Mouse (Mus musculus): Measurements from ENCODE around the gene Tldc1. TPM values are rescaled to one million over a fixed set of nuclear protein-coding genes. Genes with fewer than 3 reads are reported as not detected.

Tldc1 gene
- polyA plus RNA-seq, 1 experiment from 2014 or later = 12.5 TPM

Other genes starting within 250 kb of the Tldc1 start
- gene Mbtps1, start 219.7 kb downstream of the Tldc1 start, polyA plus RNA-seq (2015; fragmentation: Nextera tagmentation; extraction: Ambion mirVana) = 68.5 and 72.4 TPM in 2 replicates
- 40.9 and 51.1 TPM in 2 replicates for gene Hsdl1, start 203.2 kb downstream of the Tldc1 start, polyA plus RNA-seq (2015; fragmentation: Nextera tagmentation; extraction: Ambion mirVana)
- 0.50 and 0.71 TPM in 2 replicates for gene Dnaaf1, start 203.2 kb downstream of the Tldc1 start, polyA plus RNA-seq (2015; fragmentation: Nextera tagmentation; extraction: Ambion mirVana)
- 8.5 and 9.4 TPM in 2 replicates for gene Taf1c, start 173.2 kb downstream of the Tldc1 start, polyA plus RNA-seq (2015; fragmentation: Nextera tagmentation; extraction: Ambion mirVana)
- gene Adad2, start 165.7 kb downstream of the Tldc1 start, polyA plus RNA-seq (2015; fragmentation: Nextera tagmentation; extraction: Ambion mirVana) = 0.07 TPM in 1 of 2 replicates, not detected in the other
- gene Kcng4, start 142.7 kb downstream of the Tldc1 start, polyA plus RNA-seq (2015; fragmentation: Nextera tagmentation; extraction: Ambion mirVana) = 0.04 TPM in 1 of 2 replicates, not detected in the other
- gene Wfdc1, start 112.1 kb downstream of the Tldc1 start, polyA plus RNA-seq (2015; fragmentation: Nextera tagmentation; extraction: Ambion mirVana) = 6.4 and 7.5 TPM in 2 replicates
- gene Atp2c2, start 78.4 kb downstream of the Tldc1 start, polyA plus RNA-seq (2015; fragmentation: Nextera tagmentation; extraction: Ambion mirVana) = 0.26 and 0.69 TPM in 2 replicates
- gene Cotl1, start 62.1 kb upstream of the Tldc1 start, polyA plus RNA-seq (2015; fragmentation: Nextera tagmentation; extraction: Ambion mirVana) = 34.3 and 56.1 TPM in 2 replicates
- gene Klhl36, start 83.8 kb upstream of the Tldc1 start, polyA plus RNA-seq (2015; fragmentation: Nextera tagmentation; extraction: Ambion mirVana) = 10.8 and 11.4 TPM in 2 replicates
- 90.7 and 101 TPM in 2 replicates for gene Usp10, start 131.9 kb upstream of the Tldc1 start, polyA plus RNA-seq (2015; fragmentation: Nextera tagmentation; extraction: Ambion mirVana)
- gene Gm20388, start 132.4 kb upstream of the Tldc1 start, polyA plus RNA-seq (2015; fragmentation: Nextera tagmentation; extraction: Ambion mirVana) = 4.5 and 7.6 TPM in 2 replicates
- 2.4 and 3.6 TPM in 2 replicates for gene Crispld2, start 214.0 kb upstream of the Tldc1 start, polyA plus RNA-seq (2015; fragmentation: Nextera tagmentation; extraction: Ambion mirVana)